Mouse (Mus musculus) urinary bladder, postnatal 10 days (tissue): Measurements from ENCODE around the gene Neb.

ENCODE experiments used
- DNase-seq: peaks from one replicate; pipeline ENCODE4 v3.0.0; 2022; ENCODE audit warnings: low spot score

Gene Neb

DNA sequence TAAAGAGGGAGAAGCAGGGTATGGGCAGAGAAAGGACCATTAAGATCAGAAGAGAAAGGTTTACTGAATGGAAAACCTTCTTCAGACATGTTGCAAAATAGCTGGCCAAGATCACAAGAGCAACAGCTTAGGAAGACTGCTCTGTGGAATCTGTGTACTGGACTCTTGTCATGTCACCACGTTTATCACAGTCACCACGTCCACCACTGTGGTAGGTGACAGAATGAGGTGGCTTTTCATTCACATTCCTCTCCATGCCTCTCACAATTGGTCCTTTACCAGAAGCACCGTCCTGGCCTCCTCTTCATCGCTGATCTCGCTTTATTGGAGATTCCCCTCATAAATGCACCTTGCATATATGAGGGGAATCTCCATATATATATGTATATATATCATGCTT is 71.6 kb downstream of the Neb start:
- no peak for DNase-seq

GRCm38 (mm10) chr2:52304554-52304953 is 73.7 kb downstream of the Neb start:
- DNase-seq = no peak

DNA sequence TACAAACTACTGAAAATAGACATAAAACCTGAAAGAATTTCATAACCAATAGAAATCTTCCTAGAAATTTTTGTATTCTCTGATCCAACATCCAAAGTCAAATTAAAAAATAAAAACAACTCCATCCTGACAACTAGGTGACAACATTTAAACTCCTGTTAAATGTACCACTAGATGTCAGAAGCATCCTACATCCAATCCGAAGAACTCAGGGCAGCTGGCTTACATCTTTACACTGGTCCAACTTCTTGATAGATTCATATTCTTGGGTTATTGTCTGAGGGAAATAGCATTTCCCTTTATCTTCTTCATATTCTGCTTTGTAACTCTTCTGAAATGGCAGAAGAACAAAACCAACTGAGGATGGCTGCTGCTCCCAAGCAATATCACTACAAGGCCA is 74.9 kb downstream of the Neb start:
- no peak for DNase-seq

DNA sequence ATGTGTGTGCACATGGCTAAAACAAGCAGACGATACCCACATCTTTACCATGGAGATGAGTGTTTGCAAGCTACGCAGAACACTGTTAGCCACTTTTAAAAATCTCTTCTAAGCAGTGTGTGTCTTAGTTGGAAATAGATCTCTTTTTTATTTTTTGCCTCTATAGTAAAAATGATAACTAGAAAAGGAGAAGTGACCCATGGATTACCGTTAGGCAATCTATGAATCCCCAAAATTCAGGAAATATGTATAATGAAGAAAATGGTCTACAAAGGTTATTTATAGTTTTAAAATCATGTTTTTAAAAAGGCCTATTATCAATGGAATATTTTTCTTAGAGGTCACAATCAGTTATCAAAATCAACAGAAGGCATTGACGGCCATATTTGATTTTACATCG is 80.3 kb downstream of the Neb start:
- DNase-seq = no peak

DNA sequence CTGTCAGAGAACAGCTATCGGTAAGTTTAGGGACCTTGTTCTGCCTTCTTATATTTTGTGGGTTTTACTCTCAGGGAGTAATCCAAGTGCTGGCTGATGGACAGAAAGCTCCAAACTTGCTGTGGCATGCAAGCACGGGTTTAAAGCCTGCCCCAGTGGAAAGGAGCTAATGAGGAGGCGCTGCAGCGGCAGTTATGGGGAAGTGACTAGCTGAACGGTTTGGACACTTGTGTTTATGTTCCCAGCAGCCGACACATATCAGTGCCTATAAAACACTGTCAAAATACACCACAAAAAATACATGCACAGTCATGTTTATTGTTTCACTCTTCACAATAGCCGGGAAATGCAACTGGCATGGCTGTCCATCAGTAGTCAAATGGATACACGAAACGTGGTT is 81.5 kb downstream of the Neb start:
- DNase-seq = no peak

DNA sequence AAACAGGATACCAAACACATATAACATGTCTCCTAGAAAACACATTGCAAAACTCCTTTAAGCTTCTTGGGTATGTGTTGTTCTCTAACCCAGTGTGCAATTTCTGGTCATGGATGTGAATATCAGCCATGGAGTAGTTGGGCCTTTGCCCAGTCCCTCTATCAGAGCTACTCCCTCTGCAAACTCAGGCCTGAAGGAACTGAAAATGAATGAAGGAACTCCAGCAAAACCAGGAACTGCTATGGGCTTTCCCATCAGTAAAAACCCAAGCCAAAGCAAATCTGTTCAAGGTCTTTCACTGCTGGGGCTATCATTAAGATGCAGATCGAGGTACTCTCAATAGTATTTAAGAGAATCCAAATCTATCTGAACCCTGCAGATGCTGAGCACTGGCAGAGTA is 90.8 kb downstream of the Neb start:
- DNase-seq = no peak

- no peak for DNase-seq
These were observed 91.9 kb downstream of the Neb start for GRCm38 (mm10) chr2:52286421-52286820.

DNA sequence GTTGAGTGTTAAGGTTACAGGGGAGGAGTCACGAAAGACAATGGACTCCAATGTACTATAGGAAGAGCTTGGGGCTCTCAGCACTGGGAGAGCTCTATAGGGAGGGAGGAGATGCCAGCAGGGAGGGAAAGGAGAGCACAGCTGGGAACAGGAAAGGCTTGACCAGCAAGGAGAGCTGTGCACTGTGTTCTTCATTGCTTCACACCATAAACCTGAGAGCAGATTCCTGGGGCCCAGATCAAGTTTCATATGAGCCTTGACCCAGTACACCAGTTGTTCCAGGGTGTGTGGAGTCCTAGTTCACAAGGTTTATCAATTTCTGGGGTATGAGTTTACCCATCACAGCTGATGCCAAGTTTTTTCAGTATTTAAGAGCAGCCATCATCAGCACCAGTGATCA is 106.1 kb downstream of the Neb start:
- DNase-seq = no peak

DNA sequence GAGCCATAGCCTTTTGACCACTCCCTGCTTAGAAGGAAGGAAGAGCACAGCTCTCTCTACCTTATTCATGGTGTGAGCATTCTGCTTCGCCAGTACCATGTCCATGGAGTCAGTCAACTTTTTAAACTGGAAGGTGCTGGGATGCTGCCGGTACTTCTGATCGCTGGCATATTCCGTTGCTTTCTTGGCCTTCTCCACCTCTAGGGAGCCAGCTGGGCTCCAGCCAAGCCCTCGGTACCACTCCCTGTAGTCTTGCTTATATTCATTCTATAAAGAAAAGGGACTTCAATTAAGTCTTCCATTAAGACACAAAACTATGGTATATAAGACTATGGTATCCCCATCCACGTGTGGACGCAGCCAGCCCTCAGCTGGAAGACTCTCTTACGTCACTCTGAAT is 107.4 kb downstream of the Neb start:
- DNase-seq = no peak

- no peak for DNase-seq
These were observed 116.1 kb downstream of the Neb start for GRCm38 (mm10) chr2:52262149-52262548.

- no peak for DNase-seq
These were observed 126.2 kb downstream of the Neb start for GRCm38 (mm10) chr2:52252037-52252436.

- DNase-seq = no peak
These were observed 129.9 kb downstream of the Neb start for GRCm38 (mm10) chr2:52248316-52248826.

- no peak for DNase-seq
These were observed 133.2 kb downstream of the Neb start for GRCm38 (mm10) chr2:52245091-52245490.

- DNase-seq = no peak
These were observed 135.6 kb downstream of the Neb start for GRCm38 (mm10) chr2:52242691-52243090.

DNA sequence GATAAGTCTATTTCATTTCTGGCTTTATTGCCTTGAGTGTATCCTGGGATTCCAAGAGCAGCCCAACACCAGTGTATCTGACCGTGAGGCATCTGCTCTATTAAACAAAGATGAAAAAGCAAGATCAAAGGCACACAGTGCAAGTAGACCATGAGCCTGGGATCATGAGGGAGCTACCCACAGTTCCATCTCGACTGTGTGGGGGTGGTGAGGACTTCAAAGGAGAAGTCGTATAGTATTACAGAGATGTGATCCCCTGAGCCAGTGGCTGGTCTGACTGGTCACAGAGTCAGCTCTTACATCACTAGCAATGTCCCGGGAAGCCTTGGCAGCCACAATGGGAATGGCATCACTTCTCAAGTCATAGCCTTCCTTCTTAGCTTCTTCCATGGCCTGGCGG is 140.4 kb downstream of the Neb start:
- no peak for DNase-seq

- no peak for DNase-seq
These were observed 150.7 kb downstream of the Neb start for GRCm38 (mm10) chr2:52227584-52227983.

GRCm38 (mm10) chr2:52224366-52224765 is 153.9 kb downstream of the Neb start:
- DNase-seq = no peak

GRCm38 (mm10) chr2:52220074-52220473 is 158.2 kb downstream of the Neb start:
- DNase-seq = no peak

DNA sequence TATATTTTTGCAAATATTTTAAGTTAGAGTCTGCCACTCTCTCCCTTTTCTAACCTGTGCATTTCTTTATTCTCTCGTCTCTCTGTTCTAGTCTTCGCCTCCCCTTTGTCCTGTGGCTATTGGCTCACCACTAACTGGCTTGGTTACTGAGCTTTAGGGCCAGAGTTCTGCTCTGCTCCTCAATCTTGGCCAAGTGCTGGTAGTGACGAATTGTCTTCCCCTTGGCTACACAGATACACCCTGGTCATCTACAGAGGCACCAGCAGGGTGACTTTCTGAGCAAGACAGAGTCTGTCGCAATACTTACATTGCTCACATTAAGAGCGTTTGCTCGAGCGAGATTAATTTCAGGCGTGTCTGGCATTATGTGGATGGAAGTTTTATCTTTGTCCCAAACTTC is 162.3 kb downstream of the Neb start:
- no peak for DNase-seq

DNA sequence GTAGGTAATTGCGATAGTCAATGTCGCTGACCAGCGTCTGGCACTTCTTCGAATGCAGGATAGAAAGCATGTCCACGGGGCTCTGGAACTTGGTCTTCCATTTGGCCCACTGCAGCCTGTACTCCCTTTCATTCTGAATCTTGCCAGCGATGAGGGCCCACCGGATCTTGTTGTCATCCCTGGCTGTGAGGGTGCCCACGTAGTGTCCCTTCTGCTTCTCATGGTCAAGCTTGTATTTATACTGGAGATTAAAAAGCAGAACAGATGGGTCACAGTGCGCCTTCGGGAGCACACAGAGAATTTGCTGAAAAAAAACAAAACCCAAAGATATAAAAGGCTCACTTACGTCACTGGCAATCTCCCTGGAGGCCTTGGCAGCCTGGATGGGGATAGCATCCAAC is 165.7 kb downstream of the Neb start:
- DNase-seq = no peak

DNA sequence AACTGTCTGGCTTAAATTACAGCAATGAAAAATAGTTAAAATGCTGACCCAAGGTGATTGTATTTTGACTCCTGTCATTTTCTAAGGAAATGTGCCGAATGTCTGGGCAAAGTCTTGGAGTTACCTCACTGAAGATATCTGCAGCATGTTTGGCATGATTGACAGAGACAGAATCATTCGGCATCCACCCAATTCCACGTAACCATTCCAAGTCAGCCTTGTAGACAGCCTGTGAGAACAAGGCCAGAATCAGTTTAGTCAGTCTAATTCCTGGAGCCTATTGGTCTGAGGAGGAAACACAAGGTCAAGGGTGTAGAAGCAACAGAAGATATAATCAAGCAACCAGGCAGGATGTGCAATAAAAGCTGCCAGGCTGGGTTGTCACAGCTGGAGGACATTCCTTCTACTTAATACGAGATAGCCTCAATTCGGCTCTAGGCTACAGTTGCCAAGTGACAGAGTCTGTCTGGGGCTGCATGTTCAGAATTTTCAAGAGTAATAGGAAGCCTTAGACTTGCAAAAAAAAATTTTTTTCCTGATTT is 166.8 kb downstream of the Neb start:
- no peak for DNase-seq

DNA sequence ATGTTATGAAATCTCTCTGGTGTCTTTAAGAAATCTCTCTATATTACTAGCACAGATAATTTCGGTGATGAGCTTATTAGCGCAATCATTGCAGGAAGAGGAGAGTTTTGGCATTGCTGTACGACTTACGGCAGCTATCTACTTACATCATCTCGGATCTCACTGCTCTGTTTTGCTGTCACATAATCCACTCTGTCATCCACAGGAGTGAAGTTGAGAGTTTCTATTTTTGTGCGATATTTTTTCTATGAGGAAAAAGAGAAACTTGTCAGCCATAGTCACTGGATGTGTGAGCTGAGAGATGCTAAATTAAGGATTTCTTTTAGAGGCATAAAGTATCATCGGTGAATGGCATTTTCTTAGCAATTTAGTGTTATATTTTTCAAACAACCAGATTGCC is 167.6 kb downstream of the Neb start:
- no peak for DNase-seq

- no peak for DNase-seq
These were observed 173.3 kb downstream of the Neb start for GRCm38 (mm10) chr2:52204992-52205391.

DNA sequence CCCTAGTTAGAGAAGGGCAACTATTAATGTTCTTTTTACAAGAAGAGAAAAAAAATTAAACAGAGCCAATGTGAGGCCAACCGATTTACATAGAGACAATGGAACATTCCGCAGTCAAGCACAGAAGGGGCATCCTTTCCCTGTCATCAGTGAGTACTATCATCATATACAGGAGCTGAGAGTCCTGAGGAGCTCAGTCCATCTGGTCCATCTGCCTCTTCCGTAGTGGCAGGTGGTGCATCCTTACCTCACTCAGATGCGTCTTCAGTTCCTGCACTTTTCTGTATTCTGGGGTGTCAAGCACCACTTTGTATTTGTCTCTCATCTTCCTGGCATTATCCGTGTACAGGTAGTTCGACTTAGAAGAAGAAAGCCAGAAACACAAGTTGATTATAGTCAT is 184.6 kb downstream of the Neb start:
- no peak for DNase-seq

- DNase-seq = no peak
These were observed 198.6 kb downstream of the Neb start for GRCm38 (mm10) chr2:52179678-52180077.
